Mouse (Mus musculus) kidney, postnatal 4 days (tissue): Measurements from ENCODE around the gene 4430402I18Rik.
"Not testable (repeated sequence)": the region's sequence is repeated elsewhere in the genome, so short reads cannot be mapped to it uniquely, and the experiment has no call there.

ENCODE experiments used
- DNase-seq, 2 experiments: peaks; one replicate each; pipeline ENCODE4 v3.0.0; 2021; ENCODE audit warnings: mixed read lengths in 2 of 2

The 4430402I18Rik gene

GRCm38 (mm10) chr19:28967652-28968051, at the start of gene 4430402I18Rik:
Gene 4430402I18Rik, minus strand, starts transcription at chr19:28967800.
- DNase-seq = peak; percentile 39 to 45

GRCm38 (mm10) chr19:29016786-29017185, 49.2 kb upstream of the 4430402I18Rik start:
- no peak for DNase-seq

- DNase-seq = no peak
Observed at GRCm38 (mm10) chr19:29016204-29016765, 48.7 kb upstream of the 4430402I18Rik start.

GRCm38 (mm10) chr19:29015410-29016203, 48.0 kb upstream of the 4430402I18Rik start:
- DNase-seq = no peak

GRCm38 (mm10) chr19:29014466-29015055, 47.0 kb upstream of the 4430402I18Rik start:
- DNase-seq = peak; percentile 33 to 40

- no peak for DNase-seq
Observed at GRCm38 (mm10) chr19:29011355-29011990, 43.9 kb upstream of the 4430402I18Rik start.

- no peak for DNase-seq
Observed at GRCm38 (mm10) chr19:29009046-29009445, 41.4 kb upstream of the 4430402I18Rik start.

GRCm38 (mm10) chr19:29008069-29008706, 40.6 kb upstream of the 4430402I18Rik start:
- no peak for DNase-seq

- DNase-seq = not testable (repeated sequence)
Observed at GRCm38 (mm10) chr19:29000321-29000720, 32.7 kb upstream of the 4430402I18Rik start.

- DNase-seq = no peak
Observed at GRCm38 (mm10) chr19:28997976-28998630, 30.5 kb upstream of the 4430402I18Rik start.

GRCm38 (mm10) chr19:28995366-28995765, 27.8 kb upstream of the 4430402I18Rik start:
- no peak for DNase-seq

GRCm38 (mm10) chr19:28994870-28995269, 27.3 kb upstream of the 4430402I18Rik start:
- DNase-seq = no peak

GRCm38 (mm10) chr19:28991391-28991790, 23.8 kb upstream of the 4430402I18Rik start:
- no peak for DNase-seq

- DNase-seq = no peak
Observed at GRCm38 (mm10) chr19:28990590-28991221, 23.1 kb upstream of the 4430402I18Rik start.

- peak; percentile 100 for DNase-seq
Observed at GRCm38 (mm10) chr19:28990194-28990589, 22.6 kb upstream of the 4430402I18Rik start, which contains the start of gene Cdc37l1. Gene Cdc37l1, plus strand, starts transcription at chr19:28990352.

GRCm38 (mm10) chr19:28989515-28989914, 21.9 kb upstream of the 4430402I18Rik start:
- no peak for DNase-seq

- no peak for DNase-seq
Observed at GRCm38 (mm10) chr19:28982617-28983016, 15.0 kb upstream of the 4430402I18Rik start.

GRCm38 (mm10) chr19:28974862-28975611, 7.4 kb upstream of the 4430402I18Rik start:
- peak; percentile 87 to 90 for DNase-seq

GRCm38 (mm10) chr19:28970251-28970650, 2.7 kb upstream of the 4430402I18Rik start:
- DNase-seq = peak in 1 of 2 experiments; percentile 4

GRCm38 (mm10) chr19:28969231-28969630, 1.6 kb upstream of the 4430402I18Rik start:
- no peak for DNase-seq

GRCm38 (mm10) chr19:28968178-28968577, 578 bp upstream of the 4430402I18Rik start:
- no peak for DNase-seq
